Mouse (Mus musculus) forebrain, embryonic 12.5 days (tissue): Measurements from ENCODE around the gene Slc12a3. TPM values are rescaled to one million over a fixed set of nuclear protein-coding genes. Genes with fewer than 3 reads are reported as not detected.
A peak's percentile ranks its signal among the peaks of the same experiment; 100 is the strongest.

Experiments
- ATAC-seq: fragments of 200-750 bp; cut with Nextera tagmentation; 2 replicates; pipeline ENCODE4 v1.8.0; 2017; ENCODE audit warnings: moderate TSS enrichment; ENCODE audit not compliant: low FRiP score
- H3K27ac ChIP-seq: fragments of 300-500 bp; sonication (generic); 2 replicates; pipeline ENCODE4 v1.5.1; 2016; ENCODE audit warnings: mild to moderate bottlenecking
- H3K27me3 ChIP-seq: fragments of 300-500 bp; sonication (generic); 2 replicates; pipeline ENCODE4 v1.6.1; 2016; ENCODE audit warnings: mild to moderate bottlenecking
- H3K36me3 ChIP-seq: fragments of 300-500 bp; sonication (generic); replicated peaks from 2 replicates; pipeline ENCODE4 v1.6.1; 2016; ENCODE audit warnings: mild to moderate bottlenecking
- H3K4me1 ChIP-seq: fragments of 300-500 bp; sonication (generic); 2 replicates; pipeline ENCODE4 v1.6.1; 2016
- H3K4me2 ChIP-seq: fragments of 300-500 bp; sonication (generic); 2 replicates; pipeline ENCODE4 v1.6.1; 2016; ENCODE audit warnings: mild to moderate bottlenecking, moderate library complexity
- H3K4me3 ChIP-seq: fragments of 300-500 bp; sonication (generic); replicated peaks from 2 replicates; pipeline ENCODE4 v1.5.1; 2016; ENCODE audit warnings: mild to moderate bottlenecking
- H3K9ac ChIP-seq: fragments of 300-500 bp; sonication (generic); 2 replicates; pipeline ENCODE4 v1.6.1; 2016; ENCODE audit warnings: mild to moderate bottlenecking
- H3K9me3 ChIP-seq: fragments of 300-500 bp; sonication (generic); 2 replicates; pipeline ENCODE4 v1.6.1; 2016
- WGBS: fragments of 180-500 bp; shearing (Covaris S2); methylation state at CpG from one replicate; pipeline ENCODE4 v1.1.7; 2016; 5-methylcytosine and 5-hydroxymethylcytosine counted together
- polyA plus RNA-seq: library from polyadenylated mRNA; unstranded; fragments of >200 nt; fragmentation: Nextera tagmentation; extraction: Ambion mirVana; gene quantifications from 2 replicates; pipeline ENCODE4 v1.2.1, GENCODE M21; 2016

Gene Slc12a3
- polyA plus RNA-seq, 1 experiment from 2014 or later = not detected

DNA sequence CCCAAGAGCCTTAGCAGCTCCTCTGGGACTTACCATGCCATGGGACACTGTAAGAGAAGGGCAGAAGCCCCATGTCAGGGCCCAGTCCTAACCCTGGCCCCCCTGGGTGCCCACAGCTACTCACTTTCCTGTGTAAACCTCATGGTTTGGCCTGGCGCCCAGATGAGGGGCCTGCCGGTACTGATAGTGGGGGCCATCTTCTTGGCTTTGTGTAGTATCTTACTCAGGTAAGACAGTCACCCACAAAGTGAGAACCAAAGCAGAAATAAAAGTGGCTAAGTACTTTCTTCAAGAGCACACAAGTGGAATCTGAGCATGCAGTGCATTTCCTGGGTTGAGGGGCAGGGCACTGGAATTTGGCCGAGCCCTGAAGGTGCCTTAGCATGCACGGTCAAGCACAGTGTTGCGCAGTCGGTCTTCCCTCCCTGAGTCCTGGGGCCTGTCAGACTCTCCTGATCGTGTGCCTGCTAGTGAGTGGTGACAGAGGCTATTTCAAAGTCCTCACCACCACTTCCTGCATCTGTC lies 21.9 kb upstream of the Slc12a3 start:
- Histone ChIP-seq H3K4me3 (no peak overlapping the region), H3K4me1 (no peaks in the 10 kb centered on the region), H3K9me3 (no peaks in the 10 kb centered on the region), H3K9ac (no peak overlapping the region), H3K27me3 (no peaks in the 10 kb centered on the region), H3K27ac (no peak overlapping the region), H3K36me3 (peaks cover 88% of the 10 kb centered on the region), H3K4me2 (no peak overlapping the region)
- 93% methylated on average over 7 of the region's 7 CpGs for WGBS
- ATAC-seq = no peak

DNA sequence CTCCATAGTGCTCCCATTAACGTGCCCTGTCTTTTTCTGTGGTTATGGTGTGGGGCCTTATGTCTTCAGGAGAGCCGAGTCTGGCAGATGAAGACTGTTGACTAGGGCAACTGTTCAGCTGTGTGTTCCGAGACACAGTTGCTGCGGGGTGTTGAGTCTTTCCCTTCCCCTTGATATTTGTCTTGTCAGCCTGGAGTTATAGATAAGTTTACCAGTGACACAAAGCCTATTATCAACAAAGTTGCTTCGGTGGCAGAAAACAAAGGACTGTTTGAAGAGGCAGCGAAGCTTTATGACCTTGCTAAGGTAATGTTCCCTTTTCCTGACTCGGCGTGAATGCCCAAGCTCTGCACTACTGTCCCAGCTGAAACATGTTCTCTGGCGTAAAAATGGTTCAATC lies 21.3 kb upstream of the Slc12a3 start:
- H3K36me3 ChIP-seq = peaks cover 88% of the 10 kb centered on the region
- 95% methylated on average over 9 of the region's 9 CpGs for whole genome bisulfite sequencing
- ATAC-seq = no peak

DNA sequence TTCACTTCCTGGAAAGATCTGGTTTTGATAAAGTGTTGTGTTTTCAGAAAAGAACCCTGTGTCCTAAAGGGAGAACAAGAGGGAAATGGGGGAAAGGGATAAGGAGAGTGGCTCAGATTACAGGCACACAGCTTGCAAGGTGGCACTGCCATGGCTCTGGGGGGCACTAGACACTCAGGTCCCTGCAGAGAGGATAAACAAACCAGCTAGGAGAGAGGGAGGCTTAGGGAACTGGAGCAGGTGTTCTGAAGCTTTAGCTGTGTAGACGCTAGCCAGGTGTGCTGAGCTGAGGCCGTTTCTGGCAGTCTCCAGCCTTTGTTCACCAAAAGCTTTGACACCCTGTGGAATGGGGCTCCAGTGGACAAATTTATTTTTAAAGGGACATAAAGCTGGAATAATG lies 14.9 kb upstream of the Slc12a3 start:
- Histone ChIP-seq H3K4me3 (no peak overlapping the region), H3K9ac (no peak overlapping the region), H3K4me2 (no peak overlapping the region), H3K4me1 (no peaks in the 10 kb centered on the region), H3K9me3 (no peaks in the 10 kb centered on the region), H3K36me3 (peaks cover 67% of the 10 kb centered on the region), H3K27ac (no peak overlapping the region), H3K27me3 (no peaks in the 10 kb centered on the region)
- WGBS = 95% methylated on average over 2 of the region's 2 CpGs
- no peak for ATAC-seq

More for the DNA sequence above, 21.3 kb upstream of the Slc12a3 start:
- H3K4me1 ChIP-seq = no peaks in the 10 kb centered on the region
- H3K9ac ChIP-seq = no peak overlapping the region
- no peaks in the 10 kb centered on the region for H3K27me3 ChIP-seq
- no peak overlapping the region for H3K4me2 ChIP-seq
- H3K27ac ChIP-seq = no peak overlapping the region
- no peak overlapping the region for H3K4me3 ChIP-seq
- no peaks in the 10 kb centered on the region for H3K9me3 ChIP-seq

DNA sequence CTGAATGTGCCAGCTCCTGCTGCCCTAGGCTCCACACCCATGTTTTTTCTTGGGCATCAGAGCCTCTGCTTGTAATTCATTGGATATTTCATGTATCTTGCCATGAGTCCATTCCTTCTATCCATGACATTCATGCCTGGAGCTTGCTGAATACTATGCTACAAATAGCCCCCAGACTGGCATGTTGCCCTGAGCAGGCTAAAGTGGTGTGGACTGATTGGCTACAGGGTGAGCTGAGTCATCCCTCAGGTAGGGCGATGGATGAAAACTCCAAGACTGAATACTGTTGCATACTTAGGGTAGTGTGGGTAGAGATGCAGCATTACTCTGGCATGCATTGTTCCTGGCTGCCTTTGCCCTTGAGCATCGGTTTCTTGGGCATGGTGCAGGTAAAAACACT lies 11.8 kb upstream of the Slc12a3 start:
- peaks cover 42% of the 10 kb centered on the region for H3K36me3 ChIP-seq
- H3K4me1 ChIP-seq = no peaks in the 10 kb centered on the region
- H3K9me3 ChIP-seq = no peaks in the 10 kb centered on the region
- 95% methylated on average over 2 of the region's 2 CpGs for WGBS
- H3K9ac ChIP-seq = no peak overlapping the region
- H3K27ac ChIP-seq = no peak overlapping the region
- H3K4me2 ChIP-seq = no peak overlapping the region
- H3K4me3 ChIP-seq = no peak overlapping the region
- ATAC-seq = no peak
- no peaks in the 10 kb centered on the region for H3K27me3 ChIP-seq

DNA sequence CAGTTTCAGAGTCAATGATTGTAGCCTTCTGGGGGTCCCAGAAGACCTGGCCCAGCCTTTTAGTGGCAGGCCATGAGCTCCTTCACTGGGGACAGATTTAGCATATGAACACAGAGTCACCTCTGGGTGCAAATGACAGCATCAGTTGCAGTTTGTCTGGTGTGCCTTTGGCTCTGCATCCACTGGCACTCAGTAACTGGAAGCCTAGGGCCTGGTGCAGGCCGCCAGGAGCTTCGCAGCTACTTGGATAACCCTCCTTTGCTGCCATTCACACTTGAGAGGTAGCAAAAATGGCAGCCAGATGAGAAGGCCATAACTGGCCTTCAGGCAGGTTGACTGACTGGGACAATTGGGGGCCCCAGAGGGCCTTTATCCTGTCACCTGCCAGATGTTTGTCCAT lies 11.3 kb upstream of the Slc12a3 start:
- H3K9me3 ChIP-seq = no peaks in the 10 kb centered on the region
- no peak overlapping the region for H3K27ac ChIP-seq
- H3K4me1 ChIP-seq = no peaks in the 10 kb centered on the region
- no peaks in the 10 kb centered on the region for H3K27me3 ChIP-seq
- no peak overlapping the region for H3K4me2 ChIP-seq
- H3K4me3 ChIP-seq = no peak overlapping the region
- ATAC-seq = no peak
- no peak overlapping the region for H3K9ac ChIP-seq
- 98% methylated on average over 2 of the region's 2 CpGs for WGBS
- H3K36me3 ChIP-seq = peaks cover 38% of the 10 kb centered on the region

DNA sequence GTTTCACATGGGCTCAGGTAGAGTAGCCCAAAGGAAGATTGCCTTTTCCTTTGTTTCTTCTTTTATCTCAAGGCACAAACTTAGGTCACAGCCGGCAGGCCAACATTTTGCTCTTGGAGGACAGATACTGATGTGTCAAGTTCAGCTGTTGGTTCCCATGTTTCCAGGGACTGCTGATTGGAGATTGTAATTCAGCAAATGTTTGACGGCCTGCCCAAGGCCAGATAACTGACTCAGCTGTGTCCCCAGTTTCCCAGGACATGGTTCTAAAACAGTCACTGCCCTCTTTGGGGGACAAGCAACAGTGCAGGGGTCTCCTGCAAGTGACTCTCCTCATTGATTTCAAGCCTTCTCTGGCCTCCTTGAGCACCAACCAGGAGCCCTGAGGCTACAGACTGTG lies 9.0 kb upstream of the Slc12a3 start:
- no peak for ATAC-seq
- 84% methylated on average over 2 of the region's 2 CpGs for WGBS

DNA sequence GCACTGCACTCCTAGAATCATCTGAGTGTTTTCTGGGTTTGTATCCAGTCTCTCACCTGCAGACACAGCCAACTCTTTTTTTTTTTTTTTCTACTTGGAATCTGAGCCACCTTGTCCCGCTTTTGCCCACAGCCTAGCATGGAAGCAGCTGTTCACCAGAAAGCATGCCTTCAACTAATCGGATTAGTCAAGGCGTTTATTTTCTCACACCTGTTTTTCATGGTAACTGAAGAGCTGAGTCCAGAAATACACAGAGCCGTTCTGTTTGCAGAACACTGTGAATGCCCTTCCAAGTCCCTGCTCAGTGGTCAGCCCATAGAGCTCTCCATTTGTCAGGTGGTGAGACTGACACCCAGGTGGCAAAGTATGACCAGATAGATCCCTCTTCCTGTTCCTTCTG lies 6.9 kb upstream of the Slc12a3 start:
- no peaks in the 10 kb centered on the region for H3K9me3 ChIP-seq
- whole genome bisulfite sequencing = 80% methylated on average over 4 of the region's 4 CpGs
- ATAC-seq = no peak
- peaks cover 12% of the 10 kb centered on the region; the same call in 1 of the 2 replicates for H3K36me3 ChIP-seq
- no peaks in the 10 kb centered on the region for H3K4me1 ChIP-seq
- H3K27me3 ChIP-seq = no peaks in the 10 kb centered on the region
- no peak overlapping the region for H3K9ac ChIP-seq
- H3K4me2 ChIP-seq = no peak overlapping the region
- no peak overlapping the region for H3K4me3 ChIP-seq
- H3K27ac ChIP-seq = no peak overlapping the region

More for the DNA sequence above, 9.0 kb upstream of the Slc12a3 start:
- Histone ChIP-seq H3K27ac (no peak overlapping the region), H3K36me3 (peaks cover 22% of the 10 kb centered on the region), H3K9me3 (no peaks in the 10 kb centered on the region), H3K9ac (no peak overlapping the region), H3K4me1 (no peaks in the 10 kb centered on the region), H3K4me3 (no peak overlapping the region), H3K27me3 (no peaks in the 10 kb centered on the region), H3K4me2 (no peak overlapping the region)

DNA sequence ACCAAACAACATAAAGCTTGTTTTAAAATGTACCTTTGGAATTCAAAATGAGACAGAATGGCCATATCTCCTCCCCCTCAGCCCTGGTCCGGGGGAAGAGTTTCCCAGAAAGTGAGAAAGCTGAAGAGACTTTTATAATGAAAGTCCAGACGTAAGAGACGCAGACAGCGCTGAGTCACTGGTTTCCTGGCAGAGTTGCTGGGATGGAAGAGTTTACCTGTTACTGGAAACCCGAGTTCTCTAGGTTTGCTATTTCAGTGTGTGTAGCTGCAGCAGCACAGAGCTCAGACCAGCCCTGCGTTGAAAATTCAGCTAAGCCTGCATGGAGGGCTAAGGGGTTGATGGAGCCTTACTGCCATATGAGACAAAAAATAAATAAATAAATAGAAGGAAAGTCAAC lies 6.0 kb upstream of the Slc12a3 start:
- Histone ChIP-seq H3K27ac (no peak overlapping the region), H3K27me3 (no peaks in the 10 kb centered on the region), H3K9ac (no peak overlapping the region), H3K4me3 (no peak overlapping the region), H3K36me3 (peaks cover 5% of the 10 kb centered on the region; the same call in 1 of the 2 replicates), H3K4me1 (no peaks in the 10 kb centered on the region), H3K4me2 (no peak overlapping the region), H3K9me3 (no peaks in the 10 kb centered on the region)
- no peak for ATAC-seq
- WGBS = 90% methylated on average over 6 of the region's 6 CpGs

DNA sequence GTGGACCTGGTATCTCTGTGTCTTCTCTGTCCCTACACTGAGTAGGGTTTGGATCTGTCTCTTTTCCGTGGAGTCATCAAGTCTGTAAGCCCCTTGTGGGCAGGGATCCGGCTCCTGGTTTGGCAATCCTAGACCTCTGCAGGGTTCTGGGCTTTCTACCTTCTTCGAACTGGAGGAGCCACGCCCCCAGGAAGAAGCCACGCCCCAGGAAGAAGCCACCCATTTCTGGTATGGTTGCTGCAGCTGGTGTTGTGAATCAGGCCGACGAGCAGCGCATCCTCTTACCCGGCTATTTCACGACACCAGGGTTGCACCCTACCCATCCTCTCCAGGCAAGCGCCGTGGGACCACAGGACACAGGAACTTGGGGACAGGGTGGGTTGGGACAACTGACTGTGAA lies 4.9 kb upstream of the Slc12a3 start:
- Histone ChIP-seq H3K27ac (no peak overlapping the region), H3K9me3 (no peaks in the 10 kb centered on the region), H3K4me3 (no peak overlapping the region), H3K36me3 (no peaks in the 10 kb centered on the region), H3K9ac (no peak overlapping the region), H3K4me2 (no peak overlapping the region), H3K4me1 (no peaks in the 10 kb centered on the region), H3K27me3 (0 out of 2 replicates have a peak, but pooled peaks cover 3% of the 10 kb centered on the region)
- 70% methylated on average over 12 of the region's 12 CpGs for WGBS
- ATAC-seq = no peak

DNA sequence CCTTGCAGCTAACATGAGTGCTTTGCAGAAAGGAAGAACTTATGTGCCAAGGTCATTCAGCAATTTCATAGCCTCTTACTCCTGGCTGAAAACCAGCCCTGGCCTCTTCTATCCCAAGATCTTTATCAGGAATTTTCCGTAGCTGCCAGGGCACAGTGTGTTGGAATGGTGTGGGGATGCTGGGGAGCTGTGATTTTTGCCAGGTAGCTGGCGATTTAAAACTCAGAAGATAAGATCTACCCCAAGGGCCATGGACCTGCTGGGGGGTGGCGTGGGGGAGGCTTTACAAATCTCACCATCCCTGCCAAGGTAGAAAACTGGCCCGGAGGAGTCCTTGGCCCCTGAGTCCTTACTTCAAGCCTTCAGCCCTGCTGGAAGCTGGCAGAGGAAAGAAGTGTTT lies 3.0 kb upstream of the Slc12a3 start:
- 0 out of 2 replicates have a peak, but pooled peaks cover 6% of the 10 kb centered on the region for H3K27me3 ChIP-seq
- no peak for ATAC-seq
- no peaks in the 10 kb centered on the region for H3K4me1 ChIP-seq
- H3K36me3 ChIP-seq = no peaks in the 10 kb centered on the region
- H3K27ac ChIP-seq = no peak overlapping the region
- H3K4me3 ChIP-seq = no peak overlapping the region
- 89% methylated on average over 4 of the region's 4 CpGs for WGBS
- no peak overlapping the region for H3K4me2 ChIP-seq
- H3K9ac ChIP-seq = no peak overlapping the region
- no peaks in the 10 kb centered on the region for H3K9me3 ChIP-seq

DNA sequence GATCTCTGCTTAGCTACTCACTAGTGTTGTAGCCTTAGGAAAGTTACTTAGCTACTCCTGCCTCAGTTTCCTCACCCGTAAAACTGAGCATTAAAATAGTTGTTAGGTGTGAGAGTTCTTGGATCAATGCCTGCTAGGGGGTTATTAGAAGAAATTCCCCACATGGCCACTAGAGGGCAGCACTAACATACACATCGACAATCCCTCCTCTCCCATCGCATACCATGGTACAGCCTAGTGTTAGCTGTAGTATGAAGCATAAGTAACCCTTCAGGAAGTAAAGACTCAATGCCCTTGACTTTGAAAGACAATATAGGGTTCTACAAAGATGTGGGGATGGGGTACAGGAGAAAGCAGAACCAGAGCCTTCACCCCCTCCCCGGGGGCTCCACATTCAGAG lies 1.7 kb downstream of the Slc12a3 start:
- Histone ChIP-seq H3K27me3 (0 out of 2 replicates have a peak, but pooled peaks cover 6% of the 10 kb centered on the region), H3K4me2 (no peak overlapping the region), H3K27ac (no peak overlapping the region), H3K4me3 (no peak overlapping the region), H3K36me3 (no peaks in the 10 kb centered on the region), H3K4me1 (no peaks in the 10 kb centered on the region), H3K9me3 (no peaks in the 10 kb centered on the region), H3K9ac (no peak overlapping the region)
- 36% methylated on average over 4 of the region's 4 CpGs for WGBS
- ATAC-seq = peak; percentile 56; the same call in 1 of the 2 replicates

DNA sequence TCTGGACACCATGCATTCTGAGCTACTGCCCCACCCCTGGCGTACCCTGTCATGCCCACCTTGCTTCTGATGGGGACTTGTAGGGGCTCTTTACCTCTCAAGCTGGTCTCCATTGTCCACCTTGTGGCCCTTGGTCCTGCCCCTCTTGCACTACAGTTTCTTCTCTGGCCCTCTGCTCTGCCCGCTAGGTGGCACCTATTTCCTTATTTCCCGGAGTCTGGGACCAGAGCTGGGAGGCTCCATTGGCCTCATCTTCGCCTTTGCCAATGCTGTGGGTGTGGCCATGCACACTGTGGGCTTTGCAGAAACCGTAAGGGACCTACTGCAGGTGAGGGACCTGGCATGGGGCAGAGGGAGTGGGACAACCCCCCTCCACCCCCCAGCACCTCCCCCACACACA lies 4.3 kb downstream of the Slc12a3 start:
- Histone ChIP-seq H3K27ac (no peak overlapping the region), H3K4me1 (no peaks in the 10 kb centered on the region), H3K4me3 (no peak overlapping the region), H3K27me3 (0 out of 2 replicates have a peak, but pooled peaks cover 6% of the 10 kb centered on the region), H3K36me3 (no peaks in the 10 kb centered on the region), H3K9me3 (no peaks in the 10 kb centered on the region), H3K4me2 (no peak overlapping the region), H3K9ac (no peak overlapping the region)
- no peak for ATAC-seq
- 62% methylated on average over 5 of the region's 5 CpGs for WGBS

DNA sequence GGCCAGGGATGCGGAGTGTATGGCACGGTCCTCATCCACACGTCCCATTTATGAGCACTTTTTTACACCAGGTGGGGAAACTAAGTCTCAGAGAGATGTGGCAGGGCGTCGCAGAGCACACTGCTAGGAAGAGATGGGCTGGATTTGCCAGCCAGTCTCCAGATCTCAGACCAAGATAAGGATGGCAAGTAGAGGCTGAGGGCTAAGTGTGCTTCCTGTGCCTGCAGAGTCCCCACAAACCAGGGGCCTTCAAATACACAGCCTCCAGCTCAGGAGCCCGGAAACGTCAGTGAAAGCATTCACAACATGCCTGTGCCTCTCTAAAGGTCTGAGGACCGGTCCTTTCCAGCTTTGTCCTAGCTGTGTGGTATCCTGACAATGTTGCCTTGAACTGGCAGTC lies 8.6 kb downstream of the Slc12a3 start:
- ATAC-seq = no peak
- no peak overlapping the region for H3K4me2 ChIP-seq
- no peaks in the 10 kb centered on the region for H3K27me3 ChIP-seq
- H3K9me3 ChIP-seq = no peaks in the 10 kb centered on the region
- H3K36me3 ChIP-seq = no peaks in the 10 kb centered on the region
- no peak overlapping the region for H3K4me3 ChIP-seq
- H3K27ac ChIP-seq = no peak overlapping the region
- no peak overlapping the region for H3K9ac ChIP-seq
- H3K4me1 ChIP-seq = no peaks in the 10 kb centered on the region
- WGBS = 83% methylated on average over 8 of the region's 8 CpGs
